Mouse (Mus musculus) lung, embryonic 14.5 days (tissue): ENCODE measurements at regions not wholly inside any gene's neighbourhood (a gene's known extent, or its start where the extent isn't known, plus 50 kb on each side); places are given as distances from the start of the nearest gene placed in this dataset.

Experiments
- ATAC-seq: fragments of 200-750 bp; cut with Nextera tagmentation; 2 replicates; pipeline ENCODE4 v1.8.0; 2017; ENCODE audit warnings: mild to moderate bottlenecking, moderate TSS enrichment, moderate library complexity; ENCODE audit not compliant: insufficient read depth
- DNase-seq: peaks from one replicate; pipeline ENCODE4 v3.0.0-alpha.2; 2015
- H3K27ac ChIP-seq: fragments of 300-500 bp; sonication (generic); 2 replicates; pipeline ENCODE4 v1.5.1; 2014; ENCODE audit warnings: low read depth, mild to moderate bottlenecking, moderate library complexity
- H3K27me3 ChIP-seq: fragments of 300-500 bp; sonication (generic); 2 replicates; pipeline ENCODE4 v1.6.1; 2014; ENCODE audit warnings: low read length, control low read depth; ENCODE audit not compliant: insufficient read depth
- H3K36me3 ChIP-seq: fragments of 300-500 bp; sonication (generic); 2 replicates; pipeline ENCODE4 v1.6.1; 2014; ENCODE audit warnings: control low read depth; ENCODE audit not compliant: insufficient read depth
- H3K4me1 ChIP-seq: fragments of 300-500 bp; sonication (generic); 2 replicates; pipeline ENCODE4 v1.6.1; 2014; ENCODE audit warnings: antibody characterized with exemption, control low read depth; ENCODE audit not compliant: insufficient read depth
- H3K4me2 ChIP-seq: fragments of 300-500 bp; sonication (generic); 2 replicates; pipeline ENCODE4 v1.6.1; 2014; ENCODE audit warnings: mild to moderate bottlenecking
- H3K4me3 ChIP-seq: fragments of 300-500 bp; sonication (generic); 2 replicates; pipeline ENCODE4 v1.5.1; 2014; ENCODE audit warnings: low read depth, low read length
- H3K9ac ChIP-seq: fragments of 300-500 bp; sonication (generic); 2 replicates; pipeline ENCODE4 v1.6.1; 2014
- H3K9me3 ChIP-seq: fragments of 300-500 bp; sonication (generic); 2 replicates; pipeline ENCODE4 v1.6.1; 2016; ENCODE audit warnings: low read depth, low read length, control low read depth
- CTCF ChIP-seq: IDR thresholded peaks from 2 replicates; pipeline ENCODE4 v1.5.1; 2016; ENCODE audit warnings: antibody characterized with exemption, low read depth
- WGBS: fragments of 180-500 bp; shearing (Covaris S2); extraction: QIAGEN DNeasy Blood & Tissue Kit; methylation state at CpG from one replicate; pipeline ENCODE4 v1.1.7; 2014; 5-methylcytosine and 5-hydroxymethylcytosine counted together

- DNase-seq (no peak), ATAC-seq (no peak)
- 63% methylated on average over 13 of the region's 13 CpGs for WGBS
- no peak overlapping the region for H3K9ac ChIP-seq
- H3K27ac ChIP-seq, result no peak overlapping the region
- H3K36me3 ChIP-seq, result no peaks in the 10 kb centered on the region
- no peak for TF ChIP-seq CTCF
- no peak overlapping the region for H3K4me3 ChIP-seq
- no peaks in the 10 kb centered on the region for H3K9me3 ChIP-seq
- H3K27me3 ChIP-seq, result no peaks in the 10 kb centered on the region
- peaks cover 6% of the 10 kb centered on the region; the same call in 1 of the 2 replicates for H3K4me1 ChIP-seq
- H3K4me2 ChIP-seq, result no peak overlapping the region
Observed at GRCm38 (mm10) chr17:84129204-84129603, 58.5 kb downstream of the Zfp36l2 start.

- H3K27ac ChIP-seq, result no peak overlapping the region
- no peak for DNase-seq
- peaks cover 6% of the 10 kb centered on the region; the same call in 1 of the 2 replicates for H3K4me1 ChIP-seq
- H3K4me2 ChIP-seq, result no peak overlapping the region
- H3K27me3 ChIP-seq, result no peaks in the 10 kb centered on the region
- ATAC-seq, result no peak
- no peak overlapping the region for H3K9ac ChIP-seq
- no peaks in the 10 kb centered on the region for H3K9me3 ChIP-seq
- H3K36me3 ChIP-seq, result no peaks in the 10 kb centered on the region
- TF ChIP-seq CTCF, result no peak
- 79% methylated on average over 5 of the region's 5 CpGs for WGBS
- no peak overlapping the region for H3K4me3 ChIP-seq
Observed at GRCm38 (mm10) chr17:84128262-84128661, 59.5 kb downstream of the Zfp36l2 start.

GRCm38 (mm10) chr17:84126168-84126567 lies 61.6 kb downstream of the Zfp36l2 start:
- Histone ChIP-seq H3K36me3 (no peaks in the 10 kb centered on the region), H3K27me3 (no peaks in the 10 kb centered on the region), H3K27ac (no peak overlapping the region), H3K4me1 (peaks cover 6% of the 10 kb centered on the region; the same call in 1 of the 2 replicates), H3K9ac (no peak overlapping the region), H3K4me3 (no peak overlapping the region), H3K9me3 (no peaks in the 10 kb centered on the region), H3K4me2 (no peak overlapping the region)
- 37% methylated on average over 5 of the region's 5 CpGs for WGBS
- ATAC-seq, result peak; percentile 76
- peak; percentile 60 for DNase-seq
- TF ChIP-seq CTCF, result no peak

- WGBS, result 83% methylated on average over 2 of the region's 2 CpGs
- Histone ChIP-seq H3K36me3 (no peaks in the 10 kb centered on the region), H3K27me3 (no peaks in the 10 kb centered on the region), H3K9ac (no peak overlapping the region), H3K27ac (no peak overlapping the region), H3K9me3 (no peaks in the 10 kb centered on the region), H3K4me3 (no peak overlapping the region), H3K4me1 (peaks cover 8% of the 10 kb centered on the region; the same call in 1 of the 2 replicates), H3K4me2 (no peak overlapping the region)
- no peak for ATAC-seq
- no peak for DNase-seq
- TF ChIP-seq CTCF, result no peak
Observed at GRCm38 (mm10) chr17:84123161-84123560, 64.6 kb downstream of the Zfp36l2 start.

- Histone ChIP-seq H3K9me3 (no peaks in the 10 kb centered on the region), H3K9ac (no peak overlapping the region), H3K27ac (no peak overlapping the region), H3K27me3 (no peaks in the 10 kb centered on the region), H3K4me3 (no peak overlapping the region), H3K4me2 (no peak overlapping the region), H3K36me3 (no peaks in the 10 kb centered on the region), H3K4me1 (peaks cover 8% of the 10 kb centered on the region; the same call in 1 of the 2 replicates)
- 83% methylated on average over 6 of the region's 6 CpGs for WGBS
- TF ChIP-seq CTCF, result no peak
- DNase-seq (no peak), ATAC-seq (no peak)
Observed at GRCm38 (mm10) chr17:84122486-84123131, 65.1 kb downstream of the Zfp36l2 start.

- no peak overlapping the region for H3K4me2 ChIP-seq
- no peaks in the 10 kb centered on the region for H3K27me3 ChIP-seq
- H3K4me1 ChIP-seq, result peaks cover 9% of the 10 kb centered on the region; the same call in 1 of the 2 replicates
- H3K36me3 ChIP-seq, result no peaks in the 10 kb centered on the region
- DNase-seq (no peak), ATAC-seq (no peak)
- H3K9ac ChIP-seq, result no peak overlapping the region
- 66% methylated on average over 6 of the region's 6 CpGs for WGBS
- TF ChIP-seq CTCF, result no peak
- H3K4me3 ChIP-seq, result no peak overlapping the region
- H3K27ac ChIP-seq, result no peak overlapping the region
- H3K9me3 ChIP-seq, result no peaks in the 10 kb centered on the region
Observed at GRCm38 (mm10) chr17:84121291-84121690, 66.5 kb downstream of the Zfp36l2 start.

GRCm38 (mm10) chr17:84119221-84120017 lies 68.3 kb downstream of the Zfp36l2 start:
- Histone ChIP-seq H3K4me2 (no peak overlapping the region), H3K27me3 (no peaks in the 10 kb centered on the region), H3K4me1 (peaks cover 13% of the 10 kb centered on the region), H3K9me3 (no peaks in the 10 kb centered on the region), H3K27ac (no peak overlapping the region), H3K36me3 (no peaks in the 10 kb centered on the region), H3K4me3 (no peak overlapping the region), H3K9ac (no peak overlapping the region)
- 89% methylated on average over 16 of the region's 16 CpGs for WGBS
- DNase-seq, result no peak
- TF ChIP-seq CTCF, result no peak
- ATAC-seq, result no peak
